Mouse (Mus musculus): ENCODE measurements around the gene Pde4c.

Gene Pde4c

DNA sequence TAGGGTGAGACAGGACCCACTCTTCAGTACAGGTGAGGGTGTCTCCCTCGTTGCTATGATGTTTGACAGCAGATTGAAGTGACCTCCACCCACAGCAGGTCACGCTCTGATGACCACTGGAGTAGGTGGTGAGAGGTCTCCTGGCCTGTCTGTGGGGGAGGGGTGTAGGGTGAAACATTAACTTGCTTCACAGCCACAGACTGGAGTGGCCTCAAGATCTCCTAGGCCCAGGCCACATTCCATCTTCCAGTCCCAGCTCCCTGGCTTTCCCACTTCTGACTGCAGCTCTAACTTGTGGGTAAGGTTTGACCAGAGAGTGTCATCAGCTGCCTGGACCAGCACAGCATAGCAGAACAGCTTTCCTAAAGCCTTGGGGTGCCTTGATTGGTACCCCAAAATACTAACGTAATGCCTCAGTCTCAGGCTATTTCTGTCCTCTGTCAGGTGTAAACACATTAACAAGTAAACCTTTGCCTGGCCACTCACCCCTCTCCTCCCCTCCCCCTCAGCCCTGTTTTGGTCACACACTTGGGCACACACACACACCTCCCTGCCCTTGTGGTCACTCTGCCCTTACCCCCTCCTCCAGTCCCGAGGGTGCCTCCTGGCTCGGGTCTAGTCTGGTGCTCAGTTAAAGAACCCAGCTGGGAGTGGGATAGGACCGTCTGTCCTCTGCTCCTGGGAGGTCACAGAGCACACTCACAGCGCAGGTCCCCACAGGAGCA is at the start of gene Pde4c:
TSS of gene Pde4c (plus strand) at position 235 of the 725 bp plus-strand sequence.
- no peak for DNase-seq

DNA sequence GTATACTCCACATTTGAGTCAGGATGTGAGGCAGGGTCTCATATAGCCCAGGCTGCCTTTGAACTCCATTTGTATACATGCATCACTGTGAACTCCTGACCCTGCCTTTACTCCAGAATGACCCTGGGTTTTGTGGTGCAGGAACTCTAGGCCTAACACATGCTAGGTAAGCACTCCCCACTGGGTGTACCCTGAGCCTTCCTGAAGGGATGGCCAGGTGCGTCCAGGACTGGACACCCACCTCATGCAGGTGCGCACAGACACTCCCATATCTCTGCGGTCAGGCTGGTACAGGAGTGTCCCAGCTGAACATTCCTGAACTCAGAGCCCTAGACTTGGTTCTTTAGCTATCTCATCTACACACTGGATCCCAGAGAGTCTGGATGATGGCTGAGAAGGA is 49.4 kb upstream of the Pde4c start:
- no peak for DNase-seq

DNA sequence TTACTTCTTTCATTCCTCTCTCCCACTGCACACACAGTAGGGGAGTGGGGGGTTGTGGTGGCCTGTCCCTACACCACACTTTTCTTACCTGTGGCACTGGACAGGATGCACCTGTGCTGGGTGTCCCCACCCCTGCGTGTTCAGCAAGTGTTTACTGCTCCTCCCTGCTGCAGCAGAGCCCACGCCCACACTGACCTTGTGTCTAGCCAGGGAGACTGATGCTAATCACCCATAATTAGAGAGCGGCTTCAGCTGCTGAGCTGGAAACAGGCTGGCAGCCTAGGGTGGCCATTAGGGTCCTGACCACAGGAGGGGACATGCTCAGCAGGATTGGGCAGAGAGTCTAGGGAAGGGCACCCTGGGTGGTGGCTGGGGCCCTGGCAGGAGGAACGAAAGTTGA is 48.8 kb upstream of the Pde4c start:
- DNase-seq, result no peak

DNA sequence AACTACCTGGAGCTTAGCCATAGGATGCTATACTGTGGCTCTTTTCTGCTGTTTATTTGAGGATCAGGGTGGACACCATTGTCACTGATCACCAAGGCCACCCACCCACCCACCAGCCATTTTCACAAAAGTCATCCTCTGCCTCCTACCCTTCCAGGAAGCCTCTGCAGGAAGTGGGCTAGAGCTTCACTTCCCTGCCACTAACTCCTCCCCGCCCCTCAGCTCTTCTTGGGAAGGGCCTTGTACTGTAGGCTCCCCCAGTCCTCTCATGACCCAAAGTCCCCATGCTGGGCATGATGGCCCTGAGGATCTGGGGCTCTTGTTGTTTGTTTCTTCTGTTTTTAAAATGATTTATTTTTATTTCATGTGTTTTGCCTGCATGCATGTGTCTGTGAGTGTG is 48.2 kb upstream of the Pde4c start:
- DNase-seq, result peak; percentile 71

DNA sequence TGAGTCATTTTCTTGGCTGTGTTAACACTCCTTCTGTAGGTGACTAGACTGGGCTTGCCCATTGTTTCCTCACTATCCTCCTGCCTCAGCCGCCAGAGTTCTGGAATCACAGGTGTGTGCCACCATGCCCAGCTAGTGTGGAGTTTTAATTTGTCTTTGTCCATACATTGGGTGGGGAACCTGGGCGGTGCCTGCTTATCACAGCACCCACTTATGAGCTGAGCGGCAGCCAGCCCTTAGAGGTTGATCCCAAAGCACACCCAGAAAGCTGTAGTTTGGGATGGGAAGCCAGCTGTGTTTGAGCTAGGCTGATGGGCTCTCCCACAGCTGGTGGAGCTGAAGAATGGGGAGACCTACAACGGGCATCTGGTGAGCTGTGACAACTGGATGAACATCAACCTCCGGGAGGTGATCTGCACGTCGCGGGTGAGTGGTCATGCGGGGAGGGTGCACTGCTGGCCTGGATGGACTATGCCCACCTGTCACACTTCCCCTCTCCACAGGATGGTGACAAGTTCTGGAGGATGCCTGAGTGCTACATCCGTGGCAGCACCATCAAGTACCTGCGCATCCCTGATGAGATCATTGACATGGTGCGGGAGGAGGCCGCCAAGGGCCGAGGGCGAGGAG is 46.0 kb upstream of the Pde4c start:
- DNase-seq, result no peak

DNA sequence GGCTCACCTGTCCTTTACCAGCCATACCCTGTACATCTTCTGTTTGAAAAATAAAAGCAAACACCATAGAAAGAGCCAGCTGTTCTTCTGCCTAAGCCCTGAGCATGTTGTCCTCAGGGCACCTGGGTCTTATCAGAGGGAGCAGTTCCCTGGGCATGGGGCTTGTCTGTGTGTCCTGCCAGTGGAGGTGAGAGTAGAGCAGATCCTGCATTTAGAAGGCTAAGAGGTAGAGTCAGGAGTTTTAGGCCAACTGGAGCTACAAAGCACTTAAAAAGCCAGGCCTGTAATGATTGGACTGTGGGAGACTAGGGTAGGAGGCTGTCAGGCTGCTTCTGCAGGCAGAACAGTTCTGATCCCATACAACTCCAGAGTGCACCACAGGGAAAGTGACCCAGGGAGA is 44.8 kb upstream of the Pde4c start:
- DNase-seq, result no peak

DNA sequence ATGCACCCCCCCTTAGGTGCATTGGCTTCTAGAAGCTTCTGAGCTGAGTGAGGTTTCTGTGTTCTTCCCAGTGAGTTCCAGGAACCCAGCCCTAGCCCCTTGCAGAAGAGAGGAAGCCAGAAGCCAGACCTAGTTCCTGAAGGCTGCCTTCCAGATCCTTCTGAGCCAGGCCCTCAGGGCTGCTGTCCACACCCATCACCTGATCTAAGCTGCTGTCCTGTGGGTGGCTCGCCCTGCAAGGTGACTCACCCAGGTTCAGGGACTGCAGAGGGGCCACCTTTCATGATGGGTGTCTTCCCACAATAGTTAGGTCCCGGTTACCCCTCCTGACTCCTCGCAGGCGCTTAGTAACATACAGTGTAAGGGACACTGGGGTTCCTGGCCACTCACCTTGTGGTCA is 44.1 kb upstream of the Pde4c start:
- DNase-seq, result no peak

DNA sequence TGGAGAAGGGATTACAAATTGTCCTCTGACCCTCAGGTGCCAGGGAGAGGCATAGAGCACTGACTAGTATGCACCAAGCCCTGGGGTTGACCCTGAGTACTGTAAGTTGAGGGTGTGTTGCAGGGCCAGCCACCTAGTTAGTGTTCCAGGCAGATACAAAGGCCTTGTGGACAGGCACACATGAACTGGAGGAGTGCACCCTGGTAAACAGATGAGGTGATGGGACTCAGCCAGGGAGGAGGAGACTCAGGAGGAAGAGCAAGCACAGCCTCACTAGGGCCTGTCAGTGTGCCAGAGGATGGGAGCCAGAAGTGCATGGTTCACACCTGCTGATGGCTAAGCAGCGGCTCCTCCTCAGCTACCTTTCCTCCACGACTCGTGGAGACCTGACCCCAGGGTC is 43.5 kb upstream of the Pde4c start:
- DNase-seq, result no peak

DNA sequence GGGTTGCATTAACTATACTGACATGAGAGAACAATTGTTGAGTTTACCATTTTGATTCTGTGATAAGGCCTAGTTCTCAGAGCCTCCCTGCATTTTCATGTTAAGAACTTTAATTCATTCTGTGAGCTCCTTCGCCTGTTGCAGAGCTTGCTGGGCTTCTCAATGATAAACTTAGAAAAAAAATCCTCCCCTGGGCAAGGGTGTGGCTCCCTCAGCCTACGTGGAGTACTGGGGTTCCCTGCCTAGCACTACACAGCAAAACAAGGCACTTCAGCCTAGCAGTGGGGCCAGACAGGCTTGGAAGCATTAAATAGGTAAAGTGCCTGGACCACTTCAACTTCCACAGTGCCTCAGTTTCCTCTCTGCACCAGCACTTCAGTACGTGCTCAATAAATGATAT is 42.1 kb upstream of the Pde4c start:
- no peak for DNase-seq

DNA sequence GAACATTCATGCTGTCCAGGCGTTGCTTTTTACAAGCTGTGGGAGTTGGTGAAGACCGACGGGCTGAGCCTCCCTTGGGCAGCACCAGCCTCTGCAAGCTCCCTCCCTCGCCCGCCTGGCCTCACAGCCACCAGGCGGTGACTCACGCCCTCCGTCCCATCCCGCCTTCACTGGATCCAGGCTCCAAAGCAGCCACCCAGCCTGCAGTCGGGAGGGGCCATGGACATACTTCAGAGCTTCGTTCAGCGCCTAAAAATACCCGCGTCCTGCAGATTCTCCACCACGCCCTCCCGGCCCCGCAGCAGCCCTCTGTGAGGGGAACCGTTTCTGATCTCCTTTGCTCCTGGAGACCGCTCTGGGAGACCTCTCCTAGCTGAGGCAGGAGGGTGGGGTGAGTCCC is 41.3 kb upstream of the Pde4c start:
- no peak for DNase-seq

DNA sequence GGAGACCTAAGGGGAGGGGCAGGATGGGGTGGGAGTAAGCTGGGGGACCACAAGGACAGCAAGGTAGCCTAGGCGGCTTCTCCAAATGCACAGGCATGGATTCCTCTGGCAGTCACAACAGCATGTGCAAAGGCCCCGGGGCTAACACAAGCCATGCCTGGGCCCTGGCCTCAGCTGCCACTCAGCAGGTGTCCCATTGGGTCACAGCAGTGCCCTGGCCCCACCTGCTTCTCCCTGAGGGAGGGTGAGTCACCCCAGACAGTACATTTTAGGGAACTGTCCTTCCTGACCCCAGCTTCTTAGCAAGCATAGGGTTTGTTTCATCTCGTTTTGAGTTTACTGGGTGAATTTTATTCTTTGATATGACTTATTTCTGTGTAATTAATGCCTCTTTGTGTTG is 40.8 kb upstream of the Pde4c start:
- no peak for DNase-seq

DNA sequence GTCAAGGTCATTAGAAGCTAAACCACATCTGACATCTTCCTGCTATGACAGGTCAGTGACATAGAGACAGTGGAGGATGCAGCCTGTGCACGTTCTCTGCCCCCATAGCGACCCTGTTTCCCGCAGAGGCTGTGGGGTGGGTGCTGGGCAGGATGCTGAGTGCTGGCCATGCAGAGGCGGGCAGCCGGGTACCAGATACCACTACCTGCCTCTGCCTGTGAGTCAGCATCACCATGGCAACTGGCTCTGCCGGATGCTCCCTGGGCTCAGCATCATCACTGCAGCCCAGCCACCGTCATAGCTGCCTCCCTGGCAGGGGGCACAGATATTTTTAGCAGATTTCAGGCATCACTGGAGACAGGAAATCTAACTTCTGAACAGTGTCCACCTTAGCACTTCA is 39.2 kb upstream of the Pde4c start:
- DNase-seq, result no peak

DNA sequence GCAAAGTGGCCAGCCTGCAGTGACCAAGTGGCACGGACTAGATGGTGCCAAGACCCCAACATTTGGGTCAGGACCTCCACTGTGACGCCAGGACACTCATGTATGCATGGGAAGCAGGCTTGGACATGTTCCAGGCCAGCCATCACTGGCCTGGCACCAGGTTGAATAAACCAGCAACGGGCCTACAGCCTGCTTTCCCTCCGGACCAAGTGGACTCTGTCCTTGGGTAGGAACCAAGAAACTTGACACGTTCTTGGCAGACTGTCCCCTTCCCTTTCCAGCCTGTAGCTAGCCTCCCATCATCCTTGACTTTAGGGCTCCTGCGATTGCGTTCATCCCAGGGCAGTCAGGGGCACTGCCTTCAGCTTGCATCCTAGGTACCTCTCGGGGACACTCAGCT is 35.9 kb upstream of the Pde4c start:
- DNase-seq, result no peak

DNA sequence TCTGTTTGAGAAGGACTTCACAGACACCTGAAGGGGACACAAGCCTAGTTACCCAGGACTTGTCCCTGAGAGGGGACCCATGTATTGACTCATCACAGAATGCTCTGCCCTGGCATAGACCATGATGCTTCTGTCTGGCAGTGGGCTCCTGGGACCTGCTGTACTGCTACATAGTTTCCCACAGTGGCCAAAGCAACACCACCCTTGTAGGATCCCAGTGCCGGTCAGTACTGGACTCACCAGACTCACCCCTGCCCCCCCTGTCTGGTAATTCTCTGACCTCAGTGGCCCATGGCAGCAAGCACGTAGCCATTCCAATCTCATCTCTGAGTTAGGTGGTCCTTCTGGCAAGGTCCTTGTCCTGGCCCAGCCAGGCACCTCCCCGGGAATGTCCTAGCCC is 35.4 kb upstream of the Pde4c start:
- DNase-seq, result no peak

DNA sequence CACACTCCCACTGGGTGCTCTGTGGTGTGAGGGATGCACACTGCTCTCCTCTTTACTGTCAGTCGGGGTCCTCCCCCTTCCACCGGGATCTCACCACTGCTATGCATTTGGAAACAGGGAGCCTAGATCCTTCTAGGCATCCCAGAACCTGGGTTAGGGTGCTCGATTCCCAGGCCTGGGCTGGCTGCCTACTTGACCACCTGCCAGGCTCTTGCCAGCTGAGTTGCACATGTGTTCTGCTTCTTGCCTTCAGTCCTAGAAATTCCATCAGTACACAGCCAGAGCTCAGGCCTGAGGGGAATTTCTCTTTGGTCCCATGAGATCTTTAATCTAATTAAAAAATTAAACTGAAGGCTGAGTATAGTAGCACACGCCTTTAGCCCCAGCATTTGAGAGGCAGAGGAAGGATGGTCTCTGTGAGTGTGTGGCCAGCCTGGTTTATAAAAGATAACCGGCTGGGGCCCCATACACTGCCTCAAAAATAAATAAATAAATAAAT is 33.6 kb upstream of the Pde4c start:
- no peak for DNase-seq

DNA sequence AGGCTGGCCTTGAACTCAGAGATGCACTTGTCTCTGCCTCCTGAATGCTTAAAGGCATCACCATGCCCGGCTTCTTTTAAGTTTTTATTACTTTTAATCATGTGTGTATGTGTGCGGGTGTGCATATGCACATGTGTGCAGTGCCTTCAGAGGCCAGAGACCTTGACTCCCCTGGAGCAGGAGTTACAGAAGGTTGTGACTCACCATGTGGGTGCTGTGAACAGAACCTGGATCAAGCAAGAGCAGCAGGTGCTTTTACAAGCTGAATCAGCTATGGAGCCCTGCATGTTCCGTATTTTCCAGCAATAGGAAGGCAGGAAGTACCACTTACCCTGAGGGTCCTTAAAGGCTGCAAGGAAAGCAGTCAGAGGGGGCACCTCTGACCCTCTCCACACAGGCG is 32.3 kb upstream of the Pde4c start:
- no peak for DNase-seq

DNA sequence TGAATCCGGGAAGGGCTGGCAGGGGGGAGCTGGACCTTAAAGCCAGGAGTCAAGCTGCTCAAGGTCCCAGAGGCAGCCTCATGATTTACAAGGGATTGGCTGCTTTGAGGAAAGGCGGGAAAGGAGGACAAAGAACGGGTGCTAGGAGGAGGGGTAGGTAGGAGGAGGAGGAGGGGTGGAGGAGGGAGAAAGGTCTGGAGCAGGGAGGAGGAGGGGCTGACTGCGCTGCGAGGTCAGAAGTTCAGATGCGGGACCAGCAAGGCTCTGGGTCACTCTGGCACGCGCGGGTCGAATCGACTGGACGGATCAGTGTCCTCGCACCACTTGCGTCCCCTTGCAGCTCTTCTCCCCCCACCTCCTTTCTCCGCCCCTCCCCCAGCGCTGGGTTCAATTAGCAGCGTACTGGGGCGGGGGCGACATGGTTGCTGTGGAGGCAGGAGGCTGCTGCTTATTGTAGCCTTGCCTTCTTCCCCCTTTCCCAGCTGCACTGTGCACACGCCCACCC is 31.7 kb upstream of the Pde4c start:
- DNase-seq, result no peak

DNA sequence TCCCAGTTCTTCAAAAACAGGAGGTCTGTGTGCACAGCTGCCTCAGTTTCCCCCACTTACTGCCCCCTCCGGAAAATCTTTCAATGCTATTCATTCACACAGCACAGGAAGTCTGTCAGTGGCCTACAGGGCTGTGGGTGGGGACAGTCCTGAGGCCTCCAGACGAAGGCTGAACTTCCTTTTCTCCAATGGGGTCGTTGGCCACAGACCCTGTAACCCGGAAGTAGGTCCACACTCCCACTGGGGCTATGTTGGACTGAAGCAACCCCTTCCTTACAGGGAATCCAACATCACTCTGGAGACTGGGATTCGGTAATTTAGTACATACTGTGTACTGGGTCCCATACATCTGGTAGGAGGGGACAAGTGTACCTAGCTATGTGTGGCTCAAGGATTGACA is 29.9 kb upstream of the Pde4c start:
- DNase-seq, result peak; percentile 34

DNA sequence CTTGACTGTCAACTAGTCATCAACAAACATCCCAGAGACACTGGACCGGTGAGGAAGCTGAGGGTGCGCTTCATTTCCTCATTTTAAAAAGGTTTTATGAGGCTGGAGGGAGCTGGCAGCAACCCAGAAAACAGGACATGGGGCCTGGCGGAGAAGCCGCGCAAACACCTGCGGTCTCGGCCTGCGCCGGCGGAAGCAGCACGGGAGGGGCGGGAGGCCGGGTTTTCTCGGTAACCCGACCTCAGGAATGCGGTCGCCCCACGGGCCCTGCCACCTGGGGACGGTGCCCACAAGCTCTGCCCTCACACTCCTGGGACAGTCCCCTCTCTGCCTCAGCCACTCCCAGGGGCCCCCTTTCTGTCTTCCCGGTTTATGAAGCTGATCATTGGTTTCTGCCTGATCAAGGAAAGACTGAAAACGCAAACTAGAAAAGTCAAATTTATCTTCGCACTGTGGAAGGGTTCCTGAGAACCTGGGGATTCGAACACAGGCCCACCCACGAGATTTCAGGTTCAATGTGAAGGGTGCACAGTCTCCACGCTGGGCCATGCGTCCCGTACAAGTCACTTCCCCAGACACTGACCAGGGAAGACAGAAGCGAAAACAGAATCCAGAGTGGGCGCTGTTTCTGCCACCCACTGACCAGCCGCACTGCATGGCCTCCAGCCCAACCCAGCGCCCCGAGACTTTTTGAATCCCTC is 28.1 kb upstream of the Pde4c start:
- peak; percentile 87 for DNase-seq

DNA sequence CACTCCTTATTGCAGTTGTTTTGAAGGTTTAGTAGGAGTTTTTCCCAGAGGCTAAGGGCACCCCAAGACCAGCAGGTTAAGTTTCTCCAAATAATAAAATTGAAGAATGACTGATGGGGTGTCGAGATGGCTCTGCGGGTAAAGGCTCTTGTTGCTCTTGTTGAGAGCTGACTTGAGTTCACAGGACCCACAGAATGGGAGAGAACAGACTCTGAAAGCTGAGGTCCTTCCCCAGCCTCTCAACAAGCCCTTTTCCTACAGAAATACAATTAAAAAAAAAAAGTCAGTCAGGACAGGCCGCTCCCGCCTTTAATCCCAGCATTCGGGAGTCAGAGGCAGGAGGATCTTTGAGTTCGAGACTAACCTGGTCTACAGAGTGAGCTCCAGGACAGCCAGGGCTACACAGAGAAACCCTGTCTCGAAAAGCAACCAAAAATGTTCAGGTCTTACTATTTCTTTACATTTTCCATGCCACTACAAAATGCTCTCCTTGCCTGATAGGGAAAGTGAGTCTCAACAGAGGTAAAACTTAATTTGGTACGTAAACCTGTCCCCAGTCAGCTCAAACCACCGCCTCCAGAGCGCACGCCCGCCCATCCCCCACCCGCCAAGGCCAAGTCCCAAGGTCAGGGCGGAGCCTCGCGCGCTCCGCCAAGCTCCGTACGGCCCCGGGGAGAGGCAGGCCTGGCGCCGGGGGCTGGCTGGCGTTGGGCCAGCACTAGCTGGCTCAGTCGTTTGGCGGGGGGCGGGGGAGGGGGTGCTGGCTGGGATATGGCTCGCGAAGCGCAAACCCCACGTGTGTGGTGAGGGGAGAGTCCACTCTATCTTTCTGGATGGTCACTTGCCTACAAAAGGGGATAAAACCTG is 27.3 kb upstream of the Pde4c start:
- DNase-seq, result peak; percentile 90

DNA sequence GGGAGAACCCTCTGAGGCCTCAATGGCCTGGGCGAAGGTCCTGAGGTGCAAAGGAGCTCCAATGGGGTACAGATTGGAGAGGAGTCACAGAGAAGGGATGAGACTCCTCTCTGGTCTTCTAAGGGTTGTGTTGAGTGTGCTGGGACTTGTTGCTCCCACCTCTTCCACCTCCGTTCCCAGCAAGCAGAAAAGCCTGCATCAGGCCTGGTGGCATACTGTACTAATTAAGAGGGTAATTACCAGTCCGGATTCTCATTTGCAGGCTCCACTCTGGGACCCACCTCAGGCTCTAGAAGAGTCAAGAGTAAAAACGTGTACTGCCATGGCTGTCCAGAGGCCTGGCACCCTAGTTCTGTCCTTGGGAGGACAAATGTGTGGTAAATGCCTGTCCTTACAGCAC is 26.6 kb upstream of the Pde4c start:
- peak; percentile 35 for DNase-seq

DNA sequence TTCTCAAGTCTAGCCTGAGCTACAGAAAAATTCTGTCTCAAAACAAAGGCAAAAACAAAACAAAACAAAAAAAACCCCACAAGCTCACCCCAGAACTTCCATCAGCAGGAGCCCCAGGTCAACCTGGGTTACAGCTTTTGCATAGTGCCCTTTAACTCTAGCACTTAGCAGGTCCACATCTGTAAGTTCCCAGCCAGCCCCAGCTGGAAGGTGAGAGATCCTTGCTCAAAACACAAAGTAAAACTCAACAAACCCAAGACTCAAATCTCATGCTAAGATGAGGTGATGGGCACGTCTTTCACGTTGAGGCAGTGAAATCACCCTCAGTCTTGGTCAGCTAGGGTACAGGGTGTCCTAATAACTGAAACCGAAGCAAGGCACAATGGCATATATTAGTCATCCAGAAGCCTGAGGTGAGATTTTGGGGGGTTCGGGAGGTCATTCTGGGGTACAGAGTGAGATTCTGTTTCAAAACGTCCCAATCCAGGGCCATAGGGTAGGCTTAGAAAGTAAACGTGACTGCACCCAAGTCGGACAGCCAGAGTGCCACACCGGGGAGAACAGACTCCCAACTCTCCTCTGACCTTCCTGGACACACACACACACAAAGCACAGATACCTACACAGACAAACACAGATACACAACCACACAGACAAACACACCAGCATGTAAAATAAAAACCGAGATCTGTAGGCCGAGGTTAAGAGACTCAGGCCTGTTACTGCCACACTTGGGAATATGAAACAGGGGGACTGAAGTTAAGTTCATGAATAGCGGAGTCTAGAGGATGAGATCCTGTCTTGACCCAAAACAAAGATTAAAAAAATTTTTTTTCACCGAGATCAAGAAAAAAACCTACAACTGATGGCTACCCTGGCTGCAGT is 25.9 kb upstream of the Pde4c start:
- peak; percentile 45 for DNase-seq

Data from thymus, postnatal 4 days (tissue).